Mouse (Mus musculus) liver, adult 10 weeks (tissue): ENCODE data around the gene 4930432K21Rik. TPM values are rescaled to one million over a fixed set of nuclear protein-coding genes. Genes with fewer than 3 reads are reported as not detected.

ENCODE experiments used
- polyA plus RNA-seq: library from polyadenylated mRNA; stranded (reverse); fragments of 350-450 nt; fragmentation: Illumina TruSeq; extraction: RNeasy Lipid Tissue Mini Kit (QIAGEN cat#74804); gene quantifications from one replicate; pipeline ENCODE4 v1.2.3, GENCODE M21; 2014; ENCODE audit warnings: low read depth, low replicate concordance

4930432K21Rik gene
- not detected for polyA plus RNA-seq

DNA sequence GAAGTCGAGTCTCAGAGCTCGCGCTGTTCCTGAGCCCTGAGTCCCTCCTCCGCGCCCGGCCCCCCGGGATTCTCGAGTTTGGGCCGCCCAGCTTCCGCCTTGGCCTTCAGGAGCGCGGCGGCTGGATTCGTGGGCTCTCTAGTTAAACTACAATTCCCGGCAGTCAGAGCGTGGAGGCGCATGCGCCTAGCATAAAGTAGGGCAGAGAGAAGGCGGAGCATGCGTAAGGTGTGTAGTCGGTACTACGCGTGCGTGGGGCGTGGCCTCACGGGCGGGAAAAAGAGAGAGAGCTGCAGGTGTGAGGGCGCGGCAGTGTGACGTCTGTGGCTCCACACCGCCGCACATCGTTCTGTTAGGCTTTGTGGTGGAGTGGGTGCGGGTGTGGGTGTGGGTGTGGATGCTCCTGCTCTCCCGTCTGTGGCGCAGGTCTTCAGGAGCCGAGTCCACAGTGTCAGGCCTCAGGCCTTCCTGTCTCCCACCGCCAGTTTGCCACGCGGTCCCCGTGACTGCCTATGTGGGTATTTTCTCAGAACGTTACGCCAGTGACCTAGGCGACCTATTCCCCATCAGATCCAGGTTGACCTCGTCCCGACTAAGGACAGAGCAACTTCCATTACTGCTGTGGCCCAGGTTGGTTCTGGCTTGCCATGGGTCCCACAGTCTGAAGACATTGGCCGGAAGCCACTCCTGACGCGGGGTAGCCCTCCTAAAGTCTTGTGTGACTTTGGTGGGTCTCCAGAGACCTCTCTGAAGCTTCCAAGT is at the start of gene 4930432K21Rik, which contains the start of gene Cc2d1a:
4930432K21Rik (plus strand) TSS at position 257 of the 762 bp plus-strand sequence.
Cc2d1a (minus strand) TSS at position 168 of the 762 bp plus-strand sequence.

DNA sequence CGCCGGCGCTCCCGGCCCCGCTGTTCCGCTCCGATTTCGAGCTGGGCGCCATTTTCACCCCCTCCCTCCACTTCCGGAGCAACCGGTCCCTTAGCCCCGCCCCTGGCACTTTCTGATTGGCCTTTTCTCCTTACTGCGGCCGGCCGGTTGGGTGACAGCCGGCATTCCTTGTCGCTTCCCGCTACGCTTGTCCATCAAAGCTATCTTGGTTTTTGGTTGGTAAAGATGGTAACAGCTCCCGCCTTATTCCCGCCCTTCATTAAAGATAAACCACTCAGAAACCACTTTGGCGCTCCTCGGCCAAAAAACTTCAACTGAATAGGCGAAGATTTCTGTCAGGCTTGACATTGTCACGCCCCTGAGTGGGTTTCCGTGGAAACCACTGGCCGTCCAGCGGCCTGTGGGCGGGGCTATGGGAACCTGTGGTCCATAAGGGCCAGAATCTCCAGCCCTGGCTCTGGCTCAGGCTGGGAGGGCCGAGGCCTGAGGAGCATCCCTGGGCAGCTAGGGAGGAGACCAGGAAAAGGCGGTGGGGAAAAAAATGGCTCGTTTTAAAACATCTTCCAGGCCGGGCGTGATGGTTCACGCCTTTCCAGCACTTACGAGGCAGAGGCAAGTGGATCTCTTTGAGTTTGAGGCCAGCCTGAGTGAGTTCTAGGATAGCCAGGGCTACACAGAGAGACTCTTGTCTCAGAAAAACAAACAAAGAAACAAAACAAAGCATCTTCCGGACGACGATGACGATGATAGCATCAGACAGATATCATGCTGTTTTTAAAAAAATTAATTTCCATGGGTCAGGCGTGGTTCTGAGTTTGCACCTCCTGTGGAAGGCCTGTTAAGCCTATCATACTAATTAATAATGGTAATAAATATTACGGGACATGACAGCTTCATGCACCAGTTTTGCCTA is 42.9 kb upstream of the 4930432K21Rik start, which contains the start of gene Dcaf15:
Dcaf15 (minus strand) TSS at position 72 of the 913 bp plus-strand sequence.

DNA sequence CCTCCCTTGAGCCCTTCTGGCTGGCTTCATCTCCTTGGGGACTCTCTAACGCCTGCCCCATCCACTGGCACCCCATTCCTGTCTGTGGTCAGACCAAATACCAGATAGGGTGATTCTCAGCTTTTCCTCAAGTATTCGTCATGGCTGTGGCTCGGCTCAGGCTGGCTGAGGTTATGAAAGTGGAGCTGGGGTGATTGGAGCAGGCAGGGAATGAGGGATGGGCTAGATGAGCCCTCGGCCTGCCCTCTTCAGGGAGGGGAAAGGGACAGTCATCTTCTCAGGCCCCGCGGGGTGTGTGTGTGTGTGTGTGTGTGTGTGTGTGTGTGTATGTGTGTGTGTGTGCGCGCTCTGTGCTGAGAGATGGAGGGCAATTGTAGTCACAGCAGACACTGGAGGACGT is 22.2 kb upstream of the 4930432K21Rik start, which contains the start of gene Podnl1:
Podnl1 (plus strand) TSS at position 334 of the 400 bp plus-strand sequence.

DNA sequence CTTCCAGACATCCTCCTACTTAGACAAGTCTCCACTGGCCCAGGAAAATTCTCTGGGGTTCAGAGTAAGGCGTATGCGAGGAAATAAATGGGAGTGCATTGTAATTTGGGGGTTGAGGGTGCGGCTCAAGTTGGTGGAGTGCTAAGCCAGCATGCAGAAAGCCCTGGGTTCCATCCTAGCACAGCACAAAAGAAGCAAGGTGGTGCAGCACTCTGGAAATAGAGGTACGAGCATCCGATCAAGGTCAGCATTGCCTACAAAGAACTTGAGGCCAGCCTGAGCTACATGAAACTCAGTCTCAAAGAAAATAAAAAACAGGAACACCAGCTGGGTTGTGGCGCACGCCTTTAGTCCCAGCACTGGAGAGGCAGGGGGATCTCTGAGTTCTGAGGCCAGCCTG is 37.3 kb downstream of the 4930432K21Rik start, which contains the start of gene Nanos3:
Nanos3 (minus strand) TSS at position 101 of the 400 bp plus-strand sequence.

Other genes starting within 250 kb of the 4930432K21Rik start
- gene Adgrl1, start 247.9 kb upstream of the 4930432K21Rik start, polyA plus RNA-seq = 0.42 TPM
- 1.1 TPM for gene Gm10644, start 192.8 kb upstream of the 4930432K21Rik start, polyA plus RNA-seq
- not detected for gene Asf1b, start 192.5 kb upstream of the 4930432K21Rik start, polyA plus RNA-seq
- gene Prkaca, start 175.0 kb upstream of the 4930432K21Rik start, polyA plus RNA-seq = 19.2 TPM
- gene Samd1, start 150.4 kb upstream of the 4930432K21Rik start, polyA plus RNA-seq = 1.4 TPM
- not detected for gene 1700067K01Rik, start 146.5 kb upstream of the 4930432K21Rik start, polyA plus RNA-seq
- gene 2210011C24Rik, start 135.9 kb upstream of the 4930432K21Rik start, polyA plus RNA-seq = not detected
- not detected for gene Palm3, start 126.6 kb upstream of the 4930432K21Rik start, polyA plus RNA-seq
- gene Il27ra, start 105.4 kb upstream of the 4930432K21Rik start, polyA plus RNA-seq = 0.32 TPM
- gene Rln3, start 103.0 kb upstream of the 4930432K21Rik start, polyA plus RNA-seq = not detected
- gene Gm10643, start 82.9 kb upstream of the 4930432K21Rik start, polyA plus RNA-seq = 0.24 TPM
- gene Rfx1, start 81.2 kb upstream of the 4930432K21Rik start, polyA plus RNA-seq = 0.56 TPM
- gene Dcaf15, start 43.3 kb upstream of the 4930432K21Rik start, polyA plus RNA-seq = 0.48 TPM
- gene Podnl1, start 22.0 kb upstream of the 4930432K21Rik start, polyA plus RNA-seq = 0.13 TPM
- gene Cc2d1a, start 89 bp upstream of the 4930432K21Rik start, polyA plus RNA-seq = 0.79 TPM
- not detected for gene Nanos3, start 37.2 kb downstream of the 4930432K21Rik start, polyA plus RNA-seq
- gene Zswim4, start 89.0 kb downstream of the 4930432K21Rik start, polyA plus RNA-seq = 0.13 TPM
- 11.6 TPM for gene D8Ertd738e, start 101.7 kb downstream of the 4930432K21Rik start, polyA plus RNA-seq
- 2.2 TPM for gene Mri1, start 109.3 kb downstream of the 4930432K21Rik start, polyA plus RNA-seq
- 2.9 TPM for gene Ccdc130, start 122.4 kb downstream of the 4930432K21Rik start, polyA plus RNA-seq
- 0.08 TPM for gene Cacna1a, start 240.4 kb downstream of the 4930432K21Rik start, polyA plus RNA-seq